ENCODE assay signal across 31 mouse cellular contexts in the genomic region with DNA sequence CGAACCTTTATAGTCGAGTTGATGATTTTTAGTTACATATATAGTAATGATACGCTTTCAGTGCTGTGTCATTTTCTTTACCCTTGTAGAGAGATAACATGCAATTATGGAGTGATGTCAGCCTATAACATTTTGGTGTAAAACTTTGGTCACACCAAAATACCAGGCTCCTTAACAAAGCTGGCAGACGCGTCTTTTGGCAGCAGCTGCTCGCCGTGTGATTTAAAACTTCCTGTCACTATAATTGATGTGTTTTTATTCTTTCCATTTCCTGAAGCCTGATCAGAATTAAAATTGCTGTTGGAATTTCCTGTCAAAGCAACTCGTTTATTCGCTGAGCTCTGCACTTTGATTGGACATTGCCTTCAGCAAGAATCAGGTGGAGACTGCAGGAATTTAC.
DNase-seq lines count a peak whose midpoint lies in the region; ATAC-seq and TF ChIP-seq lines count a peak whose summit lies in the region.
"Had no signal": no experiment of that assay in that cellular context is flagged by ENCODE, and none has a peak within 500 bp of the region (broad histone marks: within the 10 kb centered on the region; RNA-seq: fewer than 3 reads in every experiment).

No protein-coding gene starts in this region.

- H3K27me3 ChIP-seq in limb, embryonic 11.5 days (ENCODE audit: control insufficient read depth, insufficient read depth, low read length): no peaks in the 10 kb centered on the region
- H3K27me3 ChIP-seq: CH12.LX; embryonic facial prominence, embryonic 15.5 days; forebrain, embryonic 12.5 days; heart, embryonic 15.5 days; hindbrain, embryonic 15.5 days; limb, embryonic 13.5 days; neural tube, embryonic 12.5 days had no signal

- peaks cover 27% of the 10 kb centered on the region for H3K4me1 ChIP-seq in limb, embryonic 11.5 days (ENCODE audit: control insufficient read depth, insufficient read depth, low read length)
- H3K4me1 ChIP-seq: embryonic facial prominence, embryonic 15.5 days; forebrain, embryonic 12.5 days; heart, embryonic 10.5 days; hindbrain, embryonic 15.5 days; midbrain, embryonic 10.5 days; neural tube, embryonic 12.5 days had no signal

- H3K4me2 ChIP-seq in limb, embryonic 11.5 days (ENCODE audit: low read depth, severe bottlenecking): no peak overlapping the region
- H3K4me2 ChIP-seq: embryonic facial prominence, embryonic 15.5 days; forebrain, embryonic 12.5 days; heart, embryonic 15.5 days; hindbrain, embryonic 15.5 days; limb, embryonic 13.5 days; liver, embryonic 11.5 days; neural tube, embryonic 12.5 days had no signal

- DNase-seq in heart, adult 11 months: peak; percentile 43
- DNase-seq in heart, postnatal 4 days: no peak
- DNase-seq in kidney, postnatal 14 days: peak; percentile 6
- DNase-seq in kidney, postnatal 10 days: no peak
- peak; percentile 30 for DNase-seq in brain, embryonic 14.5 days (ENCODE audit: low read depth)
- DNase-seq in limb, embryonic 11.5 days (ENCODE audit: low spot score): peak; percentile 56
- no peak for DNase-seq in layer of hippocampus, adult 9-10 months (ENCODE audit: low spot score)
- DNase-seq in left cerebral cortex, postnatal 14 days (ENCODE audit: low spot score in 2 of 2): no peak
- DNase-seq: adrenal gland, adult 8-10 months; B cell, adult 2 months; cerebellum, adult 11 months; cerebellum, adult 9-10 months; cerebellum, postnatal 36 days; gastrocnemius, postnatal 14 days; kidney, adult 8-10 months; kidney, postnatal 36 days; right cerebral cortex, adult 18-20 months; spleen, adult 18-20 months; thymus, postnatal 14 days had no signal

- 21% methylated on average over 9 of the region's 9 CpGs for WGBS in limb, embryonic 11.5 days

- no peaks in the 10 kb centered on the region for H3K36me3 ChIP-seq in limb, embryonic 11.5 days (ENCODE audit: control insufficient read depth, insufficient read depth, low read length)
- H3K36me3 ChIP-seq: embryonic facial prominence, embryonic 15.5 days; forebrain, embryonic 12.5 days; heart, embryonic 10.5 days; heart, embryonic 15.5 days; hindbrain, embryonic 15.5 days; limb, embryonic 13.5 days; midbrain, embryonic 10.5 days; neural tube, embryonic 12.5 days had no signal

- no peak for TF ChIP-seq POLR2A in brain, embryonic 14.5 days (IDR thresholded peaks at IDR 0.05; ENCODE audit: borderline replicate concordance, extremely low read depth, insufficient read depth, insufficient read length, poor library complexity, severe bottlenecking)

- H3K4me3 ChIP-seq in limb, embryonic 11.5 days (ENCODE audit: low read depth, low read length): no peak overlapping the region
- H3K4me3 ChIP-seq: embryonic facial prominence, embryonic 15.5 days; forebrain, embryonic 12.5 days; heart, embryonic 10.5 days; heart, embryonic 15.5 days; hindbrain, embryonic 15.5 days; layer of hippocampus, adult 2 months; limb, embryonic 13.5 days; midbrain, embryonic 10.5 days; myocyte; neural tube, embryonic 12.5 days had no signal

- H3K9ac ChIP-seq in limb, embryonic 11.5 days (ENCODE audit: low read length): no peak overlapping the region
- H3K9ac ChIP-seq: embryonic facial prominence, embryonic 15.5 days; forebrain, embryonic 12.5 days; heart, embryonic 15.5 days; hindbrain, embryonic 15.5 days; limb, embryonic 13.5 days; neural tube, embryonic 12.5 days had no signal

- peak overlapping the region; percentile 70; the same call in 1 of the 2 replicates for H3K27ac ChIP-seq in limb, embryonic 11.5 days (replicated peaks; ENCODE audit: low read depth, low read length)
- H3K27ac ChIP-seq: embryonic facial prominence, embryonic 15.5 days; forebrain, embryonic 12.5 days; heart, embryonic 10.5 days; heart, embryonic 15.5 days; hindbrain, embryonic 15.5 days; layer of hippocampus, adult 2 months; midbrain, embryonic 10.5 days; neural tube, embryonic 12.5 days had no signal

- intact Hi-C loops in left cerebral cortex, postnatal 14 days (cut with DNase I): no loop called here

- H3K9me3 ChIP-seq in limb, embryonic 11.5 days (ENCODE audit: control insufficient read depth, low read length): no peaks in the 10 kb centered on the region
- H3K9me3 ChIP-seq: embryonic facial prominence, embryonic 15.5 days; forebrain, embryonic 12.5 days; heart, embryonic 10.5 days; heart, embryonic 15.5 days; hindbrain, embryonic 15.5 days; limb, embryonic 13.5 days; midbrain, embryonic 10.5 days; neural tube, embryonic 12.5 days had no signal

- no peak for TF ChIP-seq CTCF in brain, embryonic 14.5 days (IDR thresholded peaks at IDR 0.05; ENCODE audit: borderline replicate concordance, extremely low read depth, insufficient read depth, insufficient read length)

- ATAC-seq in limb, embryonic 11.5 days (ENCODE audit: insufficient number of reproducible peaks, low FRiP score, low TSS enrichment, low read depth): no peak

Comparison
In these comparisons a context has a peak if more than half of its experiments do, and no peak if none do; other contexts are left out.
1. DNase-seq: peak in heart, adult 11 months (single experiment), kidney, postnatal 14 days (single experiment), brain, embryonic 14.5 days (single experiment) and limb, embryonic 11.5 days (single experiment); none in heart, postnatal 4 days (single experiment), kidney, postnatal 10 days (single experiment), layer of hippocampus, adult 9-10 months (single experiment) and left cerebral cortex, postnatal 14 days (0 of 2).